Mouse (Mus musculus) kidney, embryonic 16.5 days (tissue): ENCODE results near the gene Scgb1a1. TPM values are rescaled to one million over a fixed set of nuclear protein-coding genes. Genes with fewer than 3 reads are reported as not detected.

Experiments
- ATAC-seq: fragments of 200-750 bp; cut with Nextera tagmentation; 2 replicates; pipeline ENCODE4 v1.8.0; 2017; ENCODE audit warnings: moderate TSS enrichment; ENCODE audit not compliant: low FRiP score, low TSS enrichment
- H3K27ac ChIP-seq: fragments of 300-500 bp; sonication (generic); 2 replicates; pipeline ENCODE4 v1.5.1; 2014; ENCODE audit warnings: low read length
- H3K27me3 ChIP-seq: fragments of 300-500 bp; sonication (generic); 2 replicates; pipeline ENCODE4 v1.6.1; 2014; ENCODE audit warnings: low read length, control low read depth, mixed read lengths; ENCODE audit not compliant: insufficient read depth
- H3K36me3 ChIP-seq: fragments of 300-500 bp; sonication (generic); 2 replicates; pipeline ENCODE4 v1.6.1; 2014; ENCODE audit warnings: low read length, control low read depth, mixed read lengths; ENCODE audit not compliant: insufficient read depth
- H3K4me1 ChIP-seq: fragments of 300-500 bp; sonication (generic); 2 replicates; pipeline ENCODE4 v1.6.1; 2014; ENCODE audit warnings: low read length, control low read depth, mixed read lengths; ENCODE audit not compliant: insufficient read depth
- H3K4me2 ChIP-seq: fragments of 300-500 bp; sonication (generic); replicated peaks from 2 replicates; pipeline ENCODE4 v1.6.1; 2014; ENCODE audit warnings: low read depth, low read length
- H3K4me3 ChIP-seq: fragments of 300-500 bp; sonication (generic); 2 replicates; pipeline ENCODE4 v1.5.1; 2014; ENCODE audit warnings: mild to moderate bottlenecking, low read length
- H3K9ac ChIP-seq: fragments of 300-500 bp; sonication (generic); replicated peaks from 2 replicates; pipeline ENCODE4 v1.6.1; 2014; ENCODE audit warnings: low read length
- H3K9me3 ChIP-seq: fragments of 300-500 bp; sonication (generic); 2 replicates; pipeline ENCODE4 v1.6.1; 2016; ENCODE audit warnings: low read length, control low read depth
- WGBS: fragments of 180-500 bp; shearing (Covaris S2); extraction: QIAGEN DNeasy Blood & Tissue Kit; methylation state at CpG from one replicate; pipeline ENCODE4 v1.1.7; 2014; 5-methylcytosine and 5-hydroxymethylcytosine counted together
- polyA plus RNA-seq: library from polyadenylated mRNA; unstranded; fragments of >200 nt; fragmentation: Nextera tagmentation; extraction: Ambion mirVana; gene quantifications from 2 replicates; pipeline ENCODE4 v1.2.1, GENCODE M21; 2015

The Scgb1a1 gene
- polyA plus RNA-seq, 1 experiment from 2014 or later: 0.76 TPM

GRCm38 (mm10) chr19:9081311-9082190 is 6.2 kb downstream of the Scgb1a1 start:
- WGBS: 77% methylated on average over 14 of the region's 14 CpGs
- peaks cover 10% of the 10 kb centered on the region; the same call in 1 of the 2 replicates for H3K4me1 ChIP-seq
- peak overlapping the region; percentile 51 for H3K9ac ChIP-seq
- H3K4me2 ChIP-seq: peak overlapping the region; percentile 47
- ATAC-seq: 0 out of 2 replicates have a peak, but pooled peaks have one; percentile 3
- H3K27me3 ChIP-seq: no peaks in the 10 kb centered on the region
- no peak overlapping the region; the same call in 1 of the 2 replicates for H3K4me3 ChIP-seq
- H3K27ac ChIP-seq: no peak overlapping the region
- H3K36me3 ChIP-seq: no peaks in the 10 kb centered on the region
- H3K9me3 ChIP-seq: no peaks in the 10 kb centered on the region

DNA sequence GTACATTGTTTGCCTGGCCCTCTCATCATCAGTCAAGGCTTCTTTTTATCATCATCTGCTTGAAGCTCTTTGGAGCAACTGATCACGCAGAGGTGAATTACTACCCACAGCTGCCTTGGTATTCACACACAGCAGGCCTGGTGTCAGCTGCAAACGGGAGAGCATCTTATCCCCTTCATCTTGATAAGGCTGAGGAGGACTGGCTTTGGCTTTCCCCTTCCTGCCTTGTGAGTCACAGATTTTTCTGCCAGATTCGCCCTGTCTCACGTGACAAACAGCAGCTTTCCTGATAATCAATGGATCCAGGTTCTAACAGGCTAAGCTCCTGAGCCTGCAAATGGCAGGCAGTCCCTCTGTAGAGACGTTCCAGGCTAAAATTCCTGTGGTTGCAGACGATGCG is 7.8 kb downstream of the Scgb1a1 start:
- Histone ChIP-seq H3K9ac (no peak overlapping the region), H3K4me2 (no peak overlapping the region), H3K27ac (no peak overlapping the region), H3K9me3 (no peaks in the 10 kb centered on the region), H3K4me1 (peaks cover 10% of the 10 kb centered on the region; the same call in 1 of the 2 replicates), H3K27me3 (no peaks in the 10 kb centered on the region), H3K4me3 (no peak overlapping the region), H3K36me3 (no peaks in the 10 kb centered on the region)
- 45% methylated on average over 7 of the region's 7 CpGs for WGBS
- ATAC-seq: no peak

- Histone ChIP-seq H3K9ac (no peak overlapping the region), H3K4me3 (no peak overlapping the region), H3K27me3 (no peaks in the 10 kb centered on the region), H3K36me3 (no peaks in the 10 kb centered on the region), H3K27ac (peak overlapping the region; percentile 7; the same call in 1 of the 2 replicates), H3K9me3 (no peaks in the 10 kb centered on the region), H3K4me1 (peaks cover 12% of the 10 kb centered on the region), H3K4me2 (no peak overlapping the region)
- no peak for ATAC-seq
- 59% methylated on average over 4 of the region's 4 CpGs for WGBS
Measured at GRCm38 (mm10) chr19:9076982-9077660, 10.6 kb downstream of the Scgb1a1 start.

DNA sequence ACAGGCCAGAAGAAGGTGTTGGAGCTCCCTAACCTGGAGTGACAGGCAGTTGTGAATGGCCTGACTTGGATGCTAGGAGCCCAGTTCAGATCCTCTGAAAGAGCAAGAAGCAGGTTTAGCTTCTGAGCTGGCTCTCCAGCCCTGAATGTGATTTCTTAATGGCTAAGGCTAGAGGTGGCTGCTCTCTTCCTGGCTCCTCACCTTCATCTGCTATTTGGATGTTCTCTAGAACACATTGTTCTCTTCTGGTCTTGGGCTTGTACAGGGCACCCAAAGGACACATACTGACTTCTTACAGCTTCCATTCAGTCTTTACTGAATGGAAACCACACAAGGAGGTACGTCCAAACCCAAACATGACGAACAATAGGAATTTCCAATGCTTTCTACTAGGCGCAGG is 11.7 kb downstream of the Scgb1a1 start:
- no peak overlapping the region for H3K27ac ChIP-seq
- WGBS: 94% methylated on average over 3 of the region's 3 CpGs
- no peaks in the 10 kb centered on the region for H3K9me3 ChIP-seq
- no peak overlapping the region for H3K9ac ChIP-seq
- H3K4me1 ChIP-seq: peaks cover 17% of the 10 kb centered on the region
- H3K27me3 ChIP-seq: no peaks in the 10 kb centered on the region
- H3K36me3 ChIP-seq: no peaks in the 10 kb centered on the region
- no peak overlapping the region for H3K4me2 ChIP-seq
- H3K4me3 ChIP-seq: no peak overlapping the region
- ATAC-seq: no peak

DNA sequence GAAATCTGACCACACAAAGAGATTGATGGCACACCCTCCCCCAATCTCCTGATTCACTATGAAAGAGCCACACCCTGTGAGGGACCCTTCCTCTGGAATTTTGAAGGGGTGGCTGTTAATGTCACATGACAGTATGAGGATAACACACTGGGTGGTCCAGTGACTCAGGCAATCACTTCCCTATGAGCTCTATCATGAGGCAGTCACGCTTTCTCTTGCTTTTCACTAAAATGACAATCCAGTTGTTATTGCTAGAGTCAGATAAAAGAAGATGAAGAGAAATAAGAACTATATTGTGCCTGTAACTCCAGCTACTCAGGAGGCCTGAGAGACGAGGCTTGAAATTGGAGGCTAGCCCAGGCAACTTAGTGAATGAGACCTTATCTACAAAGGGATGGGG is 12.2 kb downstream of the Scgb1a1 start:
- no peaks in the 10 kb centered on the region for H3K9me3 ChIP-seq
- H3K9ac ChIP-seq: no peak overlapping the region
- WGBS: 88% methylated on average over 2 of the region's 2 CpGs
- H3K36me3 ChIP-seq: no peaks in the 10 kb centered on the region
- peaks cover 20% of the 10 kb centered on the region for H3K4me1 ChIP-seq
- H3K4me3 ChIP-seq: no peak overlapping the region
- no peak for ATAC-seq
- no peaks in the 10 kb centered on the region for H3K27me3 ChIP-seq
- no peak overlapping the region for H3K4me2 ChIP-seq
- H3K27ac ChIP-seq: no peak overlapping the region

- ATAC-seq: no peak
- peak overlapping the region; percentile 48; the same call in 1 of the 2 replicates for H3K27ac ChIP-seq
- no peaks in the 10 kb centered on the region for H3K27me3 ChIP-seq
- H3K4me3 ChIP-seq: no peak overlapping the region
- H3K4me1 ChIP-seq: peaks cover 31% of the 10 kb centered on the region
- no peaks in the 10 kb centered on the region for H3K9me3 ChIP-seq
- WGBS: 82% methylated on average over 4 of the region's 4 CpGs
- H3K9ac ChIP-seq: no peak overlapping the region; the same call in 1 of the 2 replicates
- H3K4me2 ChIP-seq: no peak overlapping the region
- H3K36me3 ChIP-seq: no peaks in the 10 kb centered on the region
Measured at GRCm38 (mm10) chr19:9074424-9074823, 13.3 kb downstream of the Scgb1a1 start.

GRCm38 (mm10) chr19:9073776-9074411 is 13.9 kb downstream of the Scgb1a1 start:
- no peak overlapping the region; the same call in 1 of the 2 replicates for H3K9ac ChIP-seq
- H3K4me3 ChIP-seq: no peak overlapping the region
- H3K27ac ChIP-seq: peak overlapping the region; percentile 48; the same call in 1 of the 2 replicates
- H3K36me3 ChIP-seq: no peaks in the 10 kb centered on the region
- no peaks in the 10 kb centered on the region for H3K27me3 ChIP-seq
- H3K4me1 ChIP-seq: peaks cover 31% of the 10 kb centered on the region
- ATAC-seq: no peak
- no peaks in the 10 kb centered on the region for H3K9me3 ChIP-seq
- no peak overlapping the region for H3K4me2 ChIP-seq
- 61% methylated on average over 12 of the region's 12 CpGs for WGBS

DNA sequence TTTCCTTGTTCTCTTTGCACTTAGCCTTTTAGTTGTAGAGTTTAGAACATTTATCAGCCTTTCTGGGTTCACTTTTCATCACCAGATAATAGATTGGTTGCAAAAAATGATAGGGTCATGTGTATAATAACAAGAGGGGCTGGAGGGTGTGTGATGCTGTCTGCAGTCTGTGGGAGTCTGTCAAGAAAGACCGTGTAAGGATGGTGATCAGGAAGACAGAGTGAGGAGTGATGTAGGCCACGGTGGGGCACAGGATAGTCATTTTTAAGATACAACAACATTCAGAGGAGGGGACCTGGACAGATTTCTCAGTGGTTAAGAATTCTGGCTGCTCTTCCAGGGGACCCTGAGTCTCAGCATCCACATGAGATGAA is 15.6 kb downstream of the Scgb1a1 start:
- Histone ChIP-seq H3K27me3 (no peaks in the 10 kb centered on the region), H3K9me3 (no peaks in the 10 kb centered on the region), H3K4me2 (no peak overlapping the region), H3K4me1 (peaks cover 34% of the 10 kb centered on the region), H3K9ac (no peak overlapping the region), H3K36me3 (no peaks in the 10 kb centered on the region), H3K4me3 (no peak overlapping the region), H3K27ac (peak overlapping the region; percentile 85; the same call in 1 of the 2 replicates)
- no peak for ATAC-seq
- 54% methylated on average over 2 of the region's 2 CpGs for WGBS

GRCm38 (mm10) chr19:9071456-9072156 is 16.2 kb downstream of the Scgb1a1 start:
- H3K36me3 ChIP-seq: no peaks in the 10 kb centered on the region
- no peak overlapping the region for H3K9ac ChIP-seq
- no peak overlapping the region for H3K4me3 ChIP-seq
- WGBS: 59% methylated on average over 7 of the region's 7 CpGs
- H3K9me3 ChIP-seq: no peaks in the 10 kb centered on the region
- peak overlapping the region; percentile 85 for H3K27ac ChIP-seq
- H3K4me1 ChIP-seq: peaks cover 34% of the 10 kb centered on the region
- ATAC-seq: peak; percentile 57; the same call in 1 of the 2 replicates
- no peak overlapping the region for H3K4me2 ChIP-seq
- H3K27me3 ChIP-seq: no peaks in the 10 kb centered on the region
